Mouse (Mus musculus): ENCODE measurements around the gene Rai1. TPM values are rescaled to one million over a fixed set of nuclear protein-coding genes. Genes with fewer than 3 reads are reported as not detected.

Gene Rai1
- polyA plus RNA-seq (2014; fragmentation: Illumina TruSeq; extraction: RNeasy Lipid Tissue Mini Kit (QIAGEN cat#74804); ENCODE audit: low read depth, low replicate concordance): 3.5 TPM

DNA sequence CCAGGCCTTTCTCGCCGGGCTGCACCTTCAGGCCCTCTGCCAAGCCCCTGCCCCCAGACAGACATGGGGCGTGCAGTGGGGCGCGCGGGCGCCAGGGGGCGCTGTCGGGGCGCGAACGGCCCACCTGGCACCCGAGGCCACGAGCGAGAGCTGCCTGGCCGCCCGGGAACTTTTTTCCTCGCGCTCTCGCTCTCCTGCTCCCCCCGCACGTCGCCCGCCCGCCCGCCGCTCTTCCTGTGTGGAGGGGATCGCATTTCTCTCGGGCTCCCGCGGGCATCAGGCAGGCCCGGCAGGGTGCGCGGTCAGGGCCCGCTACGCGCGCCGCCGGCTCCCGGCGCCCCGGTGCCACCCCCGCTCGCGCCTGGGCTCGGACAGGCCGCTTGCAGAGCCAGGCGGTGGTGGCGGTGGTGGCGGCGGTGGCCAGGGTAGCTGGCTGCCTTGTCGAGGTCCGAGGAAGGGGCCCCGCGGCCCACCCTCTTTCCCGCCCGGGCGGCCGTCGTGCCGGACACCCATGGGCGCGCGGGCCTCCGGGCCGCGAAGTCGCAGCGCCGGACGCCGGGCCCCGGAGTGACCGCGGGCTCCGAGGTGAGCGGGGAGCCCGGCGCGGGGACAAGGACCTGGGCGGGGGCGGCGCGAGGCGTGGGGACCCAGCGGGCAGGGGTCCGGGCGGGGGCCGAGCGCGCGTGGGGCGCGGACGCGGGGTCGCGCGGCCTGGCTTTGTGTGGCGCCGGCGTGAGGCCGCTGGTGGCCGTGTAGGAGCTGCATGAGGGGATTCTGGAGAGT lies at the start of gene Rai1:
Gene Rai1, plus strand, starts transcription at position 204 of the 783 bp plus-strand sequence.

DNA sequence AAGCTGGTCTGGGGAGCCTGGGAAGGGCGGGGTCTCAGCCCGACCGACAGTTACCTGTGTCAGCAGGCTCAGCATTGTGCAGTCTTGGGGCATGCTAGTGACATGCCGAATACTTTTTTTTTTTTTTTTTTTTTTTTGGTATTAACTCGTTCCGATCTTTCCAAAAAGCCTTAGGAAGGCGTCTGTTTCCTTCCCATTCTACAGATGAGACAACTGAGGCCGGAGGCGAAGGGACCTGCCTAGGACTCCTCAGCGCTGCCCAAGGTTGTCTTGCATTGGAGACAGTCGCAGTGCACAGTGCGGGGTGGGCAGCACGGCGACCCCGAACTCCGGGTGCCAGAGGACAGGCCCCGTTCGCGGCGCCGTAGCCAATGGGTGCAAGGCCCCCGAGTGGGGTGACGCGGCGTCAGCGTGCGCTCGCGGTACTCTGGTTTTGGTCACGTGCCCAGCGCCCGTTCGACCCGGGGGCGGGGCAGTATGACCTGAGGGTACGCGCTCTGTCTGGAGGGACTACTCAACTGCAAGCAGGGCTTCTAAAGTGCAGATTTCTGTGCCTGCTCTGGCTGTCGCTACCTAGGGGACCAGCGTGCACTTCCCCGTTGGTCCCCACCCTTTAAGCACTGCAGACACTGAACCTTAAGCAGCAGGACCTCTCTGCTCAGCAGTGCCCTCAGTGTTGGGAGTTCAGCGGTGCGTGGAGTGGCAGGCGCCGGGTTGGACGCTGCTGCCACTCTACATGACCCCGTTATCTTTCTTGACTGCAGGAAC lies 117.8 kb downstream of the Rai1 start, which contains the start of gene Srebf1:
Gene Srebf1, minus strand, starts transcription at position 113 of the 768 bp plus-strand sequence.

Other genes with a start within 250 kb of the Rai1 start
- 12.4 TPM for gene Med9, start 156.8 kb upstream of the Rai1 start, polyA plus RNA-seq (2014; fragmentation: Illumina TruSeq; extraction: RNeasy Lipid Tissue Mini Kit (QIAGEN cat#74804); ENCODE audit: low read depth, low replicate concordance)
- gene Rasd1, start 140.1 kb upstream of the Rai1 start, polyA plus RNA-seq (2014; fragmentation: Illumina TruSeq; extraction: RNeasy Lipid Tissue Mini Kit (QIAGEN cat#74804); ENCODE audit: low read depth, low replicate concordance): 1.7 TPM
- gene Pemt, start 58.5 kb upstream of the Rai1 start, polyA plus RNA-seq (2014; fragmentation: Illumina TruSeq; extraction: RNeasy Lipid Tissue Mini Kit (QIAGEN cat#74804); ENCODE audit: low read depth, low replicate concordance): not detected
- 2.0 TPM for gene Srebf1, start 117.6 kb downstream of the Rai1 start, polyA plus RNA-seq (2014; fragmentation: Illumina TruSeq; extraction: RNeasy Lipid Tissue Mini Kit (QIAGEN cat#74804); ENCODE audit: low read depth, low replicate concordance)
- 23.9 TPM for gene Tom1l2, start 247.9 kb downstream of the Rai1 start, polyA plus RNA-seq (2014; fragmentation: Illumina TruSeq; extraction: RNeasy Lipid Tissue Mini Kit (QIAGEN cat#74804); ENCODE audit: low read depth, low replicate concordance)
- 0.82 TPM for gene Drc3, start 248.3 kb downstream of the Rai1 start, polyA plus RNA-seq (2014; fragmentation: Illumina TruSeq; extraction: RNeasy Lipid Tissue Mini Kit (QIAGEN cat#74804); ENCODE audit: low read depth, low replicate concordance)

All from adrenal gland, adult 10 weeks (tissue).